Mouse (Mus musculus): Measurements from ENCODE around the gene Sergef.

DNA sequence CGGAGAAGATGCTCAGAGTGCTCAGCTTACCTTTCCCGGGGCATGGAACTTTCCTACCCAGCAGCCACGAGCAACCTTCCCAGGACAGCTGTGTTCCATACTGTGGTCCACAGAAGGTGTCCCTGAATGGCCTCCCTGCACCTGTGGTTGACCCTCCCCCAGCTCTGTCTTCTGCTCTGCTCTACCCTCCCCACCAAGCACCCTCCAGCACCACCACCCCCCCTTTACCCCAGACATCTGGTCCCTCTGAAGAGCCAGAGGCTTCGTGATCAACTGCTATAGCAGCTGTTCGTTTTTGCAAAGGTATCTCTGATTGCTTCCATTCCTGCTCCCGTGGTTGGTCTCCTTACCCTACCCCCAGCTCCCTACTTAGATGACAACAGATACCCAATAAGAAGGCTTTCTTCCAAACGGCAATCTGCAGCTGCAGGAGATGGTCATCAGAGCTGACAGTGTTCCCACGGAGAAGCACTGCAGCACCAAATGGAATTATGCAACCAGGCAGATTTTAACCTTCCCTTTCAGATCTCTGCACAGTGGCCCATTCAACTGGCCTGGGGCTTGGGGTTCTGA, 58.2 kb downstream of the Sergef start:
- no peak for TF ChIP-seq MYOD1 (IDR thresholded peaks at IDR 0.05; ENCODE audit: control insufficient read depth, insufficient read length, low read depth)
- TF ChIP-seq CTCF (IDR thresholded peaks at IDR 0.05; ENCODE audit: control insufficient read depth, insufficient read depth, insufficient read length), result no peak
- no peak for TF ChIP-seq USF1 (IDR thresholded peaks at IDR 0.05; ENCODE audit: low read depth)
- TF ChIP-seq MAX (IDR thresholded peaks at IDR 0.05), result no peak
- no peak for TF ChIP-seq MYOG (IDR thresholded peaks at IDR 0.05; ENCODE audit: control insufficient read depth, extremely low read depth, insufficient read length)

Data from C2C12 (cell line).